Comparison of ENCODE assay signal across 17 mouse cellular contexts in the genomic region with DNA sequence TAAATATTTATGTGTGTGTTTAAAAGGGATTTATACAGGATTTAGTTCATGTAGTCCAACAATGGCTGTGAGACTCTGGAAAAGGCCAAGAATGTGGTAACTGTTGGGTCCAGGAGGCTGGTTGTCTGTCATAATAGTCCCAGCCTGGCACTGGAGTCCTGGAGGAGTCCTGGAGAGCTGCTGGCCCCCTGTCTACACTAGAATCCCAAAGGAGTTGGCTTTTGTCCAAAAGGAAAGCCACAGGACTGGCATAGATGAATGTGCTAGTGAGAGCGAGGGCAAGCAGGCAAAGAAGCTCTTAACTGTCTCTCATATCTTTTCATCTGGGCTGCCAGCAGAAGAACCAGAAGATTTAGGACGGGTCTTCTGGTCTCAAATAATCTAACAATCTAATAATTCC. TPM values are rescaled to one million over a fixed set of nuclear protein-coding genes. Genes with fewer than 3 reads are reported as not detected.
DNase-seq lines count a peak whose midpoint lies in the region; ATAC-seq and TF ChIP-seq lines count a peak whose summit lies in the region.
"Had no signal": no experiment of that assay in that cellular context is flagged by ENCODE, and none has a peak within 500 bp of the region (broad histone marks: within the 10 kb centered on the region; RNA-seq: fewer than 3 reads in every experiment).

No protein-coding gene starts in this region.

- H3K9ac ChIP-seq in embryonic facial prominence, embryonic 14.5 days (ENCODE audit: low read depth, low read length), result no peak overlapping the region
- no peak overlapping the region for H3K9ac ChIP-seq in liver, postnatal 0 days (replicated peaks)
- no peak overlapping the region for H3K9ac ChIP-seq in liver, embryonic 11.5 days (ENCODE audit: low read depth, low read length)
- H3K9ac ChIP-seq: forebrain, postnatal 0 days; limb, embryonic 15.5 days had no signal

- H3K4me3 ChIP-seq in embryonic facial prominence, embryonic 14.5 days (ENCODE audit: low read depth, low read length), result no peak overlapping the region
- no peak overlapping the region for H3K4me3 ChIP-seq in embryonic facial prominence, embryonic 10.5 days
- H3K4me3 ChIP-seq in liver, postnatal 0 days (ENCODE audit: low read depth, low read length), result no peak overlapping the region
- H3K4me3 ChIP-seq in liver, embryonic 11.5 days (ENCODE audit: low read depth, low read length), result no peak overlapping the region
- H3K4me3 ChIP-seq: limb, embryonic 15.5 days had no signal

- no peak for TF ChIP-seq EP300 in liver, postnatal 0 days (IDR thresholded peaks at IDR 0.05; ENCODE audit: low read depth)

- no peak overlapping the region for H3K4me2 ChIP-seq in embryonic facial prominence, embryonic 14.5 days (ENCODE audit: low read depth, low read length)
- no peak overlapping the region for H3K4me2 ChIP-seq in liver, postnatal 0 days (ENCODE audit: low read depth, low read length)
- H3K4me2 ChIP-seq in liver, embryonic 11.5 days, result no peak overlapping the region
- H3K4me2 ChIP-seq: limb, embryonic 15.5 days had no signal

- no peak for TF ChIP-seq CTCF in liver, postnatal 0 days (IDR thresholded peaks at IDR 0.05; ENCODE audit: low read depth)

- no peaks in the 10 kb centered on the region for H3K9me3 ChIP-seq in embryonic facial prominence, embryonic 14.5 days (ENCODE audit: control insufficient read depth, low read length)
- H3K9me3 ChIP-seq in embryonic facial prominence, embryonic 10.5 days, result peaks cover 4% of the 10 kb centered on the region; the same call in 1 of the 2 replicates
- no peaks in the 10 kb centered on the region for H3K9me3 ChIP-seq in liver, postnatal 0 days (ENCODE audit: low read length)
- H3K9me3 ChIP-seq in liver, embryonic 11.5 days (ENCODE audit: control insufficient read depth, low read length), result no peaks in the 10 kb centered on the region
- H3K9me3 ChIP-seq: limb, embryonic 15.5 days had no signal

- H3K4me1 ChIP-seq in embryonic facial prominence, embryonic 14.5 days (ENCODE audit: control insufficient read depth, insufficient read depth, low read length), result peaks cover 6% of the 10 kb centered on the region; the same call in 1 of the 2 replicates
- H3K4me1 ChIP-seq in embryonic facial prominence, embryonic 10.5 days, result 0 out of 2 replicates have a peak, but pooled peaks cover 9% of the 10 kb centered on the region
- peaks cover 32% of the 10 kb centered on the region for H3K4me1 ChIP-seq in liver, postnatal 0 days (ENCODE audit: insufficient read depth)
- peaks cover 11% of the 10 kb centered on the region for H3K4me1 ChIP-seq in liver, embryonic 11.5 days (replicated peaks; ENCODE audit: control insufficient read depth, insufficient read depth, low read length)

- 70% methylated on average over 2 of the region's 2 CpGs for WGBS in embryonic facial prominence, embryonic 14.5 days
- 90% methylated on average over 2 of the region's 2 CpGs for WGBS in embryonic facial prominence, embryonic 10.5 days
- WGBS in liver, postnatal 0 days (ENCODE audit: insufficient replicate concordance), result 59% methylated on average over 2 of the region's 2 CpGs
- 72% methylated on average over 2 of the region's 2 CpGs for WGBS in liver, embryonic 11.5 days

- peak; percentile 30 for DNase-seq in embryonic facial prominence, embryonic 14.5 days (ENCODE audit: low spot score)
- DNase-seq in embryonic facial prominence, embryonic 10.5 days (ENCODE audit: low spot score), result no peak
- no peak for DNase-seq in liver, postnatal 0 days
- DNase-seq in liver, embryonic 11.5 days (ENCODE audit: low spot score), result no peak
- peak; percentile 87 for DNase-seq in MN1 (ENCODE audit: low spot score)
- DNase-seq in fibroblast of lung, adult 2 months (ENCODE audit: low read depth), result peak; percentile 18
- DNase-seq: forebrain, postnatal 0 days; kidney, adult 9 months had no signal

- H3K27ac ChIP-seq in embryonic facial prominence, embryonic 14.5 days (replicated peaks; ENCODE audit: low read depth, low read length), result no peak overlapping the region
- H3K27ac ChIP-seq in embryonic facial prominence, embryonic 10.5 days (replicated peaks), result no peak overlapping the region
- H3K27ac ChIP-seq in liver, postnatal 0 days (ENCODE audit: low read depth), result peak overlapping the region; percentile 12; the same call in 1 of the 2 replicates
- no peak overlapping the region for H3K27ac ChIP-seq in liver, embryonic 11.5 days (ENCODE audit: low read depth, low read length)
- H3K27ac ChIP-seq: limb, embryonic 15.5 days had no signal

- ATAC-seq in embryonic facial prominence, embryonic 14.5 days (ENCODE audit: low read depth), result no peak
- no peak for ATAC-seq in liver, postnatal 0 days
- ATAC-seq in liver, embryonic 11.5 days (replicated peaks; ENCODE audit: low FRiP score), result no peak
- ATAC-seq in granulocyte monocyte progenitor cell, adult 5-6 weeks (replicated peaks; ENCODE audit: poor library complexity, severe bottlenecking), result no peak
- ATAC-seq in frontal cortex, adult (ENCODE audit: low TSS enrichment), result no peak
- ATAC-seq: CD4-positive, CD25-positive, alpha-beta regulatory T cell, adult 4 months; forebrain, postnatal 0 days had no signal

- no peaks in the 10 kb centered on the region for H3K27me3 ChIP-seq in embryonic facial prominence, embryonic 14.5 days (replicated peaks; ENCODE audit: control insufficient read depth, insufficient read depth, low read length)
- H3K27me3 ChIP-seq in embryonic facial prominence, embryonic 10.5 days (replicated peaks; ENCODE audit: low read depth, poor library complexity, severe bottlenecking), result no peaks in the 10 kb centered on the region
- H3K27me3 ChIP-seq in liver, postnatal 0 days (ENCODE audit: insufficient read depth, low read length), result no peaks in the 10 kb centered on the region
- H3K27me3 ChIP-seq in liver, embryonic 11.5 days (replicated peaks; ENCODE audit: control insufficient read depth, insufficient read depth, low read length), result no peaks in the 10 kb centered on the region
- H3K27me3 ChIP-seq: limb, embryonic 15.5 days had no signal

- H3K36me3 ChIP-seq in embryonic facial prominence, embryonic 14.5 days (ENCODE audit: control insufficient read depth, insufficient read depth, low read length), result no peaks in the 10 kb centered on the region
- no peaks in the 10 kb centered on the region for H3K36me3 ChIP-seq in embryonic facial prominence, embryonic 10.5 days (replicated peaks)
- no peaks in the 10 kb centered on the region for H3K36me3 ChIP-seq in liver, postnatal 0 days (replicated peaks; ENCODE audit: insufficient read depth, low read length)
- H3K36me3 ChIP-seq in liver, embryonic 11.5 days (ENCODE audit: control insufficient read depth, insufficient read depth, low read length), result no peaks in the 10 kb centered on the region
- H3K36me3 ChIP-seq: limb, embryonic 15.5 days had no signal

RNA-seq across cellular contexts. Expression of a gene that starts 1.6 kb away (rescaled TPM):
- polyA plus RNA-seq in embryonic facial prominence, embryonic 14.5 days (2014; fragmentation: Nextera tagmentation; extraction: Ambion mirVana), result 23.6 and 24.0 TPM in 2 replicates
- 26.7 and 27.8 TPM in 2 replicates for polyA plus RNA-seq in embryonic facial prominence, embryonic 10.5 days (2016; fragmentation: Nextera tagmentation; extraction: Ambion mirVana)
- 16.5 and 17.3 TPM in 2 replicates for polyA plus RNA-seq in liver, postnatal 0 days (2015; fragmentation: Nextera tagmentation; extraction: Ambion mirVana)
- polyA plus RNA-seq in liver, embryonic 11.5 days (2014; fragmentation: Nextera tagmentation; extraction: Ambion mirVana), result 33.1 and 33.2 TPM in 2 replicates
- 65.3 and 71.3 TPM in 2 replicates for total RNA-seq in granulocyte monocyte progenitor cell, adult 5-6 weeks (2014; fragmentation: Nextera tagmentation)
- 77.6 and 88.2 TPM in 2 replicates for total RNA-seq in granulocyte monocyte progenitor cell, adult 5-6 weeks (2017)

RNA-seq across cellular contexts. Expression of a gene that starts 49.8 kb away (rescaled TPM):
- not detected in 2 replicates for polyA plus RNA-seq in embryonic facial prominence, embryonic 14.5 days (2014; fragmentation: Nextera tagmentation; extraction: Ambion mirVana)
- polyA plus RNA-seq in embryonic facial prominence, embryonic 10.5 days (2016; fragmentation: Nextera tagmentation; extraction: Ambion mirVana), result not detected in 2 replicates
- not detected in 2 replicates for polyA plus RNA-seq in liver, postnatal 0 days (2015; fragmentation: Nextera tagmentation; extraction: Ambion mirVana)
- polyA plus RNA-seq in liver, embryonic 11.5 days (2014; fragmentation: Nextera tagmentation; extraction: Ambion mirVana), result not detected in 2 replicates
- total RNA-seq in granulocyte monocyte progenitor cell, adult 5-6 weeks (2014; fragmentation: Nextera tagmentation), result not detected in 2 replicates
- not detected in 2 replicates for total RNA-seq in granulocyte monocyte progenitor cell, adult 5-6 weeks (2017)
- total RNA-seq: common myeloid progenitor, adult 5-6 weeks; forebrain, postnatal 0 days; gastrocnemius, postnatal 4 days; layer of hippocampus, adult 18-20 months had no signal
- polyA plus RNA-seq: CD4-positive, CD25-positive, alpha-beta regulatory T cell, adult 4 months; forebrain, postnatal 0 days; heart, embryonic 14.5 days; hindbrain, embryonic 11.5 days; limb, embryonic 15.5 days had no signal

RNA-seq across cellular contexts. Expression of a gene that starts 57.6 kb away (rescaled TPM):
- 5.2 and 6.3 TPM in 2 replicates for polyA plus RNA-seq in embryonic facial prominence, embryonic 14.5 days (2014; fragmentation: Nextera tagmentation; extraction: Ambion mirVana)
- polyA plus RNA-seq in embryonic facial prominence, embryonic 10.5 days (2016; fragmentation: Nextera tagmentation; extraction: Ambion mirVana), result 4.5 and 4.7 TPM in 2 replicates
- polyA plus RNA-seq in liver, postnatal 0 days (2015; fragmentation: Nextera tagmentation; extraction: Ambion mirVana), result 0.65 and 1.0 TPM in 2 replicates
- 4.0 and 5.3 TPM in 2 replicates for polyA plus RNA-seq in liver, embryonic 11.5 days (2014; fragmentation: Nextera tagmentation; extraction: Ambion mirVana)
- 4.4 and 5.7 TPM in 2 replicates for total RNA-seq in granulocyte monocyte progenitor cell, adult 5-6 weeks (2014; fragmentation: Nextera tagmentation)
- total RNA-seq in granulocyte monocyte progenitor cell, adult 5-6 weeks (2017), result 2.5 TPM in 2 replicates

Comparison
In these comparisons a context has a peak if more than half of its experiments do, and no peak if none do; other contexts are left out.
1. DNase-seq: peak in embryonic facial prominence, embryonic 14.5 days (single experiment), MN1 (single experiment) and fibroblast of lung, adult 2 months (single experiment); none in embryonic facial prominence, embryonic 10.5 days (single experiment), liver, postnatal 0 days (single experiment) and liver, embryonic 11.5 days (single experiment).